In the genomic region with DNA sequence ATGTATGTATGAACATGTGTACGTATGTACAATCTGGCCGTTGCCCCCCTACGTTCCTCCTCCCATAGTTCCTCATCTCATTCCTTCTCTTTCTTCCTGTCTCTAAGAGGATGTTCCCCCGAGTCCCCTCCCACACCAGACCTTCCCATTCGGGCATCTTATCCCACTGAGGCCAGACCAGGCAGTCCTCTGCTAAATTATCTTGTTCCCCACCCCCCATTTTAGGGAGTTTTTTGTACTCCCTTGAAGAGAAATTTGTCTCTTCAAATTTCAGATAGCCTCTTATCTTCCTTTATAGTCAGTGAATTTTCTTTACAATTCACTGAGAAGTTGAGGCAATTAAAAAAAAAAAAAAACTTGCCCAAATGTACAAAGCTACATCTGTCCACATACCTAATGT, we compare ENCODE assay signal across 16 mouse cellular contexts.
"Had no signal": no experiment of that assay in that cellular context is flagged by ENCODE, and none has a peak within 500 bp of the region (broad histone marks: within the 10 kb centered on the region; RNA-seq: fewer than 3 reads in every experiment).

No protein-coding gene starts in this region.

- H3K9me3 ChIP-seq: neural tube, embryonic 13.5 days; neural tube, embryonic 15.5 days; stomach, embryonic 15.5 days had no signal

- H3K27me3 ChIP-seq: neural tube, embryonic 13.5 days; neural tube, embryonic 15.5 days; stomach, embryonic 15.5 days had no signal

- H3K27ac ChIP-seq: neural tube, embryonic 13.5 days; neural tube, embryonic 15.5 days; stomach, embryonic 15.5 days; stomach, postnatal 0 days had no signal

- H3K4me3 ChIP-seq: neural tube, embryonic 13.5 days; neural tube, embryonic 15.5 days; stomach, embryonic 15.5 days had no signal

- H3K36me3 ChIP-seq: neural tube, embryonic 13.5 days; neural tube, embryonic 15.5 days; stomach, embryonic 15.5 days had no signal

- DNase-seq: retina, postnatal 1 day; right cerebral cortex, adult 18-20 months; right cerebral cortex, postnatal 14 days; right cerebral cortex, postnatal 25 days; right cerebral cortex, postnatal 4 days; spleen, adult 18-20 months; thymus, adult 18-20 months; thymus, adult 2 months; thymus, postnatal 14 days; thymus, postnatal 25 days; thymus, postnatal 36 days; thymus, postnatal 4 days had no signal

- H3K4me1 ChIP-seq: stomach, embryonic 15.5 days had no signal

- H3K9ac ChIP-seq: neural tube, embryonic 13.5 days; neural tube, embryonic 15.5 days; stomach, embryonic 15.5 days had no signal
